Mouse (Mus musculus) gastrocnemius, postnatal 36 days (tissue): ENCODE measurements at regions not wholly inside any gene's neighbourhood (a gene's known extent, or its start where the extent isn't known, plus 50 kb on each side); places are given as distances from the start of the nearest gene placed in this dataset.

Experiments
- DNase-seq, 2 experiments: peaks; one replicate each; pipeline ENCODE4 v3.0.0; 2022
- intact Hi-C: fragments of 180-260 bp; cut with DNase I; formaldehyde crosslinking; loops from one replicate; pipeline ENCODE4 v1.15.1; 2025

DNA sequence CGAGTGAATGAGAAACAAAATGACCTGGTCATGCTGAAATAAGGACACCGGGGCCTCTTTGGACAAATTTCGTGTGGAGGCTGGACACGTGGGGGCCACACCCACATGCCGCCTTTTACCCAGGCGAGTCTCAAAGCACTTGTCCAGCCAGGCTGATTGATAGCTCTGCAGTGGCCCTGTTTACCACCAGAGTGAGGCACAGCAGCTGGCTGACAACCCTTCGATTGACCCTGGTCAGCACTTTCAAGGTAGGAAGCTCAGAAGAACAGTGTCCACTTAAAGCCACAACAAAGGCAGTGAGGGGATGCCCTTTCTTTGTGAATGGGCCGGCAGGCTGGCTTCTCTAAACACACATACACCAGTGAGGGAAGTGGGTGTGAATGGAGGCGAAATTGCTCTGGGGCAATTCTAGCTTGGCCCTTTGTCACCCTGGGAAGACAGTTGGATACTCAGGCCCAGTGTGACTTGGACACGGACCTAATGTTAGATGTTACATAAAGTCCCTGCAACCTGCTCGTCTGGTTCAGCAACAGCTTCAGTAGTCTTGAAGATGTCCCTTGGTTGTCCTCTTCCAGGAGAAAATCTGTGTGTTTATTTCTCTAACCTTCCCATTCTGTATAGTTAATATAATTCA, 219.6 kb upstream of the Jarid2 start:
- intact Hi-C loops, result no loop called here
- no peak for DNase-seq

GRCm38 (mm10) chr13:44513378-44514285, 215.6 kb upstream of the Jarid2 start:
- intact Hi-C loops, result no loop called here
- DNase-seq, result no peak

- intact Hi-C loops, result no loop called here
- no peak for DNase-seq
These were observed 214.6 kb upstream of the Jarid2 start for GRCm38 (mm10) chr13:44514636-44515158.

GRCm38 (mm10) chr13:44516863-44517262, 212.4 kb upstream of the Jarid2 start:
- intact Hi-C loops, result no loop called here

GRCm38 (mm10) chr13:44517312-44517711, 212.0 kb upstream of the Jarid2 start:
- intact Hi-C loops, result no loop called here
- DNase-seq, result no peak

More at GRCm38 (mm10) chr13:44516863-44517262, 212.4 kb upstream of the Jarid2 start:
- no peak for DNase-seq

DNA sequence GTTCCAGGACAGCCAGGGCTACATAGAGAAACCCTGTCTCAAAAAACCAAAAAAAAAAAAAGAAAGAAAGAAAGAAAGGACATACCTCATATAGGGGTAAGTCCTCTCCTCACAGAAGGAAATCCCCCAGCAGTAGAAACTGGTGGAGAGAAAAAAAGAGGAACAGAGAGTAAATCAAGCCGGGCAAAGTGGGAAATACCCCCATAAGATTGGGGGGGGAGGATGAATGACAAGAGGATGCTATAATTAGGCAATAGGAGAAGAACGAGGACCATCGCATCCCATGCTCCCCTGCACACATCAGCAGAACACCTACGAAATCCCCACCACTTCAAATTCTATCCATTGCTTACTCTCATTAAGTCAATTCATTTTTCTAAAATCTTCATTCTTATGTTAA, 211.1 kb upstream of the Jarid2 start:
- intact Hi-C loops, result no loop called here
- no peak for DNase-seq

- no peak for DNase-seq
These were observed 205.8 kb upstream of the Jarid2 start for GRCm38 (mm10) chr13:44523516-44523915.

DNA sequence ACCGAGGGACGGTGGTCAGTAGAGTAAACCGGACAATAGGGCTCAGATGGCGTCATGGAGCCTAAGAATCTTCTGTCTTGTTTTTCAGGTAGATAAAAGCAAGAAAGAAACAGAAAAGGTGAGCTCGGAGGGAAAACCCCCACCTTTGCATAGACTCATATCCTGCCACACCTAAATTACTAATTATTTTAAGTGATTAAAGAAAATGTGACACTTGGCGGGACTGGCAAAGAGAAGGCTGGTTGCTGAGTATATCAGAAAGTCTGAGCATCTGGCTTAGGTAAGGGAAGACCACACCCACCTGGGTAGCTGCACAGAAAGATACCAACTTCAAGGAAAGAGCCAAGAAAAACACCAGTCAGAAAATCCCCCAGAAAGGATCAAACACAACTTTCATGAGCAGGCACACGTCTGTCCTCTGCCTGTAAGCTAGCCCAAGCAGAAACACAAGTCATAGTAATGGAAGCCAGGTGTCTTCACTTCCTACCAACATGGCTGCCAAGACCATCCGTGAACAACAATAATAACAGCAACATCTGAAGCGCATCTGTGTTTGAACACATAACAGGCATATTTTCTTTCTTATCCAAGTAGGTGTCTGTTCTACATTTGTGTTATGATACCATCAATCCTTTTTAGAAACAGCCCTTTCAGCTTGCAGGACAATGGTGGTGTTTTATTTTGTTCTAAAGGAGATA, 198.3 kb upstream of the Jarid2 start:
- DNase-seq, result no peak
- intact Hi-C loops, result no loop called here

More at GRCm38 (mm10) chr13:44523516-44523915, 205.8 kb upstream of the Jarid2 start:
- intact Hi-C loops, result no loop called here

- no peak for DNase-seq
- intact Hi-C loops, result no loop called here
These were observed 196.6 kb upstream of the Jarid2 start for GRCm38 (mm10) chr13:44532631-44533180.

DNA sequence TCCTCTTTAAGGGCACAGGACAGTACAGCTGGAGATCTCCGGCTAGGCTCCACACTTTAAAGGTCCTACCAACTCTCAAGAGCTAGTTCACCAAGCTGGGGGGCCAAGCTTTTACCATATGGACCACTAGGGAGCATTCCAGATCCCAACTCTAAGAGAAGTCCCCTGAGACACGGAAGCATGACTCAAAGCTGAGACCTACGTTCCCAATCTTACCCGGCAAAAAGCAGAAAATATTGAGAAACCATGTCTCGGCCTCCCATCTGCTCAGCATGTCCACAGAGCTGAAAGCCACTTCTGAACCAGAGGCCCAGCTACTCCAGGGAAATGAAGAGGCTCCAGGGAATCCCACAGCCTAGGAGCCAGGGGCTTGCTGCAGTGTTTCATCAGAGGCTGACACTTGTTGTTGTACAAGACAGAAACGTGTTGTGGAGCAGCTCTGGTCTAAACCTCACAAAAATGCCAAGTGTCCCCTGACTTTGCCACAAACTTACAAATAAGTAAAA, 194.6 kb upstream of the Jarid2 start:
- intact Hi-C loops, result no loop called here
- DNase-seq, result no peak

DNA sequence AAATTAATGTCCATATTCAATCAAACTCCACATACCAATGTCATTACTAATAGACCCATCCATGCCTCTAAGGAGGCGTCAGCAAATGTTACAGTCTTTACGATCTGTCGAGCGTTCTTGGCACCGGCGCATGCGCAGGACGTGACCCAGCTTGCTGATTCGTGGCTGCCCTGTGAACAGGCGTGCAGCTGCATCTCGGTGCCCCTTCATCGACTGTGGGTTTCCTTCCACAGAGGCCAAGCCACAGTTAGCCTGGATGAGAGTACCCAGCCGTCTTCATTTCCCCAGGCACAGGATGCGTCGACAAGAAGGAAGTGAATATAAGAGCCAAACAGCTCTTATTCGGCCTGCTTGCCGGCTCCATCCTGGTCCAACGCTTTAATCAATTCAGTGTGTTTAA, 193.8 kb upstream of the Jarid2 start:
- DNase-seq, result peak in 1 of 2 experiments; percentile 17
- intact Hi-C loops, result no loop called here

DNA sequence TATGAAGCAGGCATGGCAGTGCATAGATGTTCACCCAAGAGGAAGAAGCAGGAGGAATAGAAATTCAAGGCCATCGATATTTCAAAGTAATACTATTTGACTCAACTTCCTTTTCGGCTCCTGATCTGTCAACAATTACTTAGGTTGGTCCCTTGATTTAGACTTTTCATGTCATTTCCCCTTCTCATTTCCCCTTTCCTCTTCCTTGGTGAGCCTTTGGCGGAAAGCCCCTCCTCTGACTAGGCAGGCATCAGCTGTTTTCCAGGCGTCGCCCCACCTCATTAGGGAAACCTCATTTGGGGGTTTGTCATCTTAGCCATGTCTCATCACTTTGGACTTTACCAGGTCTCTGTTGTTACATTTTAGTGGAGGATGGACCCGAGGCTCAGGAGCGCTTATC, 191.0 kb upstream of the Jarid2 start:
- no peak for DNase-seq
- intact Hi-C loops, result no loop called here

DNA sequence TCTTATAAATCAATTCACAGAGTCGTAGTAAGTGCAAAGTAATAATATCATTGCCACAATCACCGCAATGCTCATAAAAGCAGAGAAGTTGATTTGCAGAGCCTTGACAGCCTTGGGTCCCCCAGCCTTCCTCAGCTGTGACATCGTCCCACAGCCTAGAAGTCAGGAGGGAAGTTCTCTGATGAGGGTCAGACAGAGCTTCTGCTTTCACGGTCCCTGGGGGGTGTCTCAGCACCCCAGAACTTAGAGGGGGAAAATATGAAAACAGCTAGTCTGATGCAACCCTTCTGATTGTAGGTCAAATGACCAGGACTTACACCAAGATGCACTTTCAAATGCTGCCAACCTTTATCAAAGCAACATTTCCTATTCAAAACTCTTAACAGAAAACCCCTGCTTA, 188.9 kb upstream of the Jarid2 start:
- intact Hi-C loops, result no loop called here
- DNase-seq, result no peak

- peak; percentile 77 to 84 for DNase-seq
- intact Hi-C loops, result no loop called here
These were observed 188.0 kb upstream of the Jarid2 start for GRCm38 (mm10) chr13:44541243-44541653.

DNA sequence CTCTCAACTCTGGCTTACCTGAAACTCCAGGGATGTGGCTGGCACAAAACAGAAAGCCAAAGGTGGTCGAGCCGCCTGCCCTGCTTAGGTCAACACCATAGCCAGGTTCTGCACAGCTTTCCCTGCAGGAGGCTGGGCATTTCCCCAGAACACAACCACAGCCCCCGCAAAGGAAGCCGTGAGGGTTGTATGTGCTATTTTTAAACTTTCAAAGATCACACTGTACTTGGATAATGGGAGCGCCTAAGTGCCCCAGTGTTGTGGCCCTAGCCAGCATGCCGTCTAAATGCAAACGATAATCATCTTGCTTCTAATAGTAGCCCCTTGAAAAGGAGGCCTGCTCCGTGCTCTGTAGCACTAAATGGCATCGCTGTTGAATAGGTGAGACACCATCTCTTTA, 184.5 kb upstream of the Jarid2 start:
- DNase-seq, result no peak
- intact Hi-C loops, result no loop called here

DNA sequence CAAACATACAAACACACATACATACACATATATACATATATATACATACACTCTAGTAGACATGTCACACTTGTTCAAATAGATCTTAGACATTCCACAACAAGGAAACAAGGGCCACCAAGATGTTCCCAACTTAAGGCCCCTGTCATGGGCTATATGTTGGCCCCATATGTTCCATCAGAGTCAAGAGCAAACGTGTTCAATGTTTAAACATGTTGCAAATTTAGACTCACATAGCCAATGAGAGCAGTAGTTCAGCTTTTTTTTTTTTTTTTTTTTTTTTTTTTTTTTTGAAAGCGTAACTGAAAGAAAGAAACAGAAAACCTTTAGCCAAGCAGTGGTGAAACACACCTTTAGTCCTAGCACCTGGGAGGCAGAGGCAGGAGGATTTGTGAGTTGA, 183.0 kb upstream of the Jarid2 start:
- intact Hi-C loops, result no loop called here
- no peak for DNase-seq

DNA sequence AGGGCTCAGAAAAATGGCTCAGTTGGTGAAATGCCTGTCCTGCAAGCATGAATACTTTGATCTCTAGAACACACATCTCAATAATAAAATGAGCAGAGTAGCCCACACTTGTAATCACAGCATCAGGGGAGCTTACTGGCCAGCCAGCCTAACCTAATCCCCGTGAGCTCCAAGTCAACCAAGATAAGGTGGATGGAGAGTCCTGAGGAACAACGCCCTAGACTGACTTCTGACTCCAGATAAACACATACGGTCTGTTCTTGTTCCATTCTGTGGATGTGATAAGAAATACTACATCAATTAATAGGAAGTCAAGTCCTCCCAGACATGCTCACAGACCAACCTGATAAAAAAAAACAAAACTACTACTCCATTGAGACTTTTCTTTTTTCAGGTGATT, 180.4 kb upstream of the Jarid2 start:
- no peak for DNase-seq
- intact Hi-C loops, result no loop called here

- intact Hi-C loops, result no loop called here
- DNase-seq, result no peak
These were observed 175.9 kb upstream of the Jarid2 start for GRCm38 (mm10) chr13:44553363-44553762.

DNA sequence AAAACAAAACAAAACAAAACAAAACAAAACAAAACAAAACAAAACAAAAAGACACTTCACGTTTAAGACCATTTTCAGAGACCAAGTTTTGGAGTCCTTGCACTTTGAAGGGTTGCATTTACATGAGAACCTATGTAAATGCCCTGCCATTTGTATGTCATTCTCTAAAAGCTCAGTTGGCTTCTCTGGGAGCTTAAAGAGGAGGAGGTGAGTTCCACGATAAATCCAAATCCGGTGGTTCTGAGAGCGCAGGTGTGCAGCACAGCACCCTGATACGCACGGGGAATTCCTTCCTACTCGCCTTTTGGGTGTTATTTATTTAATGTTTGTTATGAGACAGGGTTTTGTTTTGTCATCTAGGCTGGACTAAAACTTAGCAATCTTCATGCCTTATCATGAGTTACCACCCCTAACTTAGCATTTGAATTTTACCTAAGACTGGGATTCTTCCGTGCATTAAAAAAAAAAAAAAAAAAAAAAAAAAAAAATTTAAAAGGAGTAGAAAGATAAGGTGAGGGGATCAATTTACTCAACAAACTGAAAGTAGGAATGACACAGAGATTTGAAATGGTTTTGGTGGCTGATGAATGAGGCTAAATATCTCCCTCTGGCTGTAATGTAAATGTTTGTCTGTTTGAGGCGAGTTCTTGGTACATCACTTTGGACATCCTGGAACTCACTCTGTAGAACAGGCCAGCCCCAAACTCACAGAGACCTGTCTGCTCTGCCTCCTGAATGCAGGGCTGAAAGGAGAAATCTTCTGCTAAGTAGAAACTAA, 174.4 kb upstream of the Jarid2 start:
- DNase-seq, result no peak
- intact Hi-C loops, result no loop called here

- intact Hi-C loops, result no loop called here
- DNase-seq, result no peak
These were observed 173.3 kb upstream of the Jarid2 start for GRCm38 (mm10) chr13:44555979-44556378.
